Mouse (Mus musculus): ENCODE data around the gene Slc37a1. TPM values are rescaled to one million over a fixed set of nuclear protein-coding genes. Genes with fewer than 3 reads are reported as not detected.
A peak's percentile ranks its signal among the peaks of the same experiment; 100 is the strongest.
"Not testable (repeated sequence)": the region's sequence is repeated elsewhere in the genome, so short reads cannot be mapped to it uniquely, and the experiment has no call there.

Slc37a1 gene
- total RNA-seq, 1 experiment from 2014 or later = 9.4 TPM

DNA sequence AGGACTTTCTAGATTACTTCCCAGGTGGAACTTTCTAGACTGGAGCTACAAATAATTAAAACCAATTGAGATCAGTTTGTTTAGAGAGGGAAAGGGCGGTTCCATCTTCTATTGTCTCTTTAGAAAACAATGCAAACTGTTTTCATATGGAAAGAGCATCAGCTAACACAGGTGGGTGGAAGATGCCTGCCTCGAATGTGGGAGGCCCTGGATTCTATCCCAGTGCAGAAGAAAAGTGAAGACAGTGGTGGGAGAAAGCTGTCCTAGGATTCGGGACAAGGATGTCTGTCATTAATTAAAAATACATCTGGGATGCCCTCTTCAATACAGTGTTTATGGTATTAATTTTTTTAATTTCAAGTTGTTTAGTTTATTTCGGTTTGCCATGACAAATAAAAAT is 19.5 kb upstream of the Slc37a1 start:
- no peak for ATAC-seq (replicated peaks; ENCODE audit: low read depth, poor library complexity, severe bottlenecking)

DNA sequence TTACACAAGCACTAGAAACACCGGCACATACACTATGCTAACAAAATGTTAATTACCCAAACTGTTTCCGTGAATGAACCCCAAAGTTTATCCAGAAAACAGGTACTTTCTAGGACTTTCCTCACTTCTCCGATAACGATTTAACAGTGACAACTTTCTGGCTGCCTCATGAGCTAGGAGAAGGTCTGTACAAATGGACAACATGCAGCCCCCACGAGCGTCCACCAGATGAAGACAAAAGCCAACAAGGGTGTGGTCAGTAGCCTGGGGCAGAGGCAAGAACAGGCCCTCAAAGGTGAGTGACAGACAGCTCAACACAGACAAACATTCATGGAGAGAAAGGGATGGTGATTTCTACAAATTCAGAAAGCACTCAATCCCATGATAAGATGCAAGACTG is 19.0 kb upstream of the Slc37a1 start:
- no peak for ATAC-seq (replicated peaks; ENCODE audit: low read depth, poor library complexity, severe bottlenecking)

DNA sequence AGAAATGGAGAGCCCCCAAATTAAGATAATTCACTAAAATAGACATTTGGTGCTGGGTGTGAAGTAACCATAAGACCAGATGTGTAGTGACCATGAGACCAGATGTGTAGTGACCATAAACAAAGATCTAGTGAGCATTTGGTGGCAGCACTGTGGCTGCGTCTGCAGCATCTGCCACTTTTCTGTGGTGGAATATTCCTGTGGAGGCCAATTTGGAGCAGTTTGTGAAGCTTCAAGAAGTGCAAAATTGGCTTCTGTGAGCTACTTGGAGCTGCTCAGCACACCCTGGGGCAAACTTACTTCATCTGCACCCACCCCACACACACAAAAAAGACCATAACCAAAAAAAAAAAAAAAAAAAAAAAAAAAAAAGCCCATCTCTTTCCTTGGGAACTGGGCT is 18.6 kb upstream of the Slc37a1 start:
- ATAC-seq (replicated peaks; ENCODE audit: low read depth, poor library complexity, severe bottlenecking) = no peak

DNA sequence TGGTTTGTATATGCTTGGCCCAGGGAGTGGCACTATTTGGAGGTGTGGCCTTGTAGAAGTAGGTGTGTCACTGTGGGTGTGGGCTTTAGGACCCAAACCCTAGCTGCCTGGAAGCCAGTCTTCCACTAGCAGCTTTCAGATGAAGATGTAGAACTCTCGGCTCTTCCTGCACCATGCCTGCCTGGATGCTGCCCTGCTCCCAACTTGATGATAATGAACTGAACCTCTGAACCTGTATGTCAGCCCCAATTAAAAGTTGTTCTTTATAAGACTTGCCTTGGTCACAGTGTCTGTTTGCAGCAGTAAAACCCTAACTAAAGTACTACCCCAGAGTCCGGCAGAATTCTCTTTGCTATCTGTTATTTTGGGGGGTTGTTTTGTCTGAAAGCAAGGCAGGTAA is 16.8 kb upstream of the Slc37a1 start:
- ATAC-seq (replicated peaks; ENCODE audit: low read depth, poor library complexity, severe bottlenecking) = no peak

DNA sequence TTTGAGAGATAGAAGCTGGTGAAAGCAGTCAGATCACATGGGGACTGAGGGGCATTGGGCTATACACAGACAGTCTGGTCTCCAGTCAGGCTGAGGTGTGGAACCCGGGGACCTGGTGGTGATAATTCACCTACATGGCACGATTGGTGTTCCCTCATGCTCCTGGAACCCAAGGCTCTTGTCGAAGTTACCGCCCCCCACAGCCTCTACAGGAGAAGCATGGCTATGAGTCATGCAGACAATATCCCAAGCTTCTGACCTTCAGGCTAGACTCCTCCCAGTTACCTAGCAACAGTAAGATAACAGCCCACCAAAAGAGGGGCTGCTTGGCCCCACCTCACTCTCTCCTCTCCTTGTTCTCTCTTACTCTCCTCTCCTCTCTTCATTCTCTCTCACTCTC is 16.3 kb upstream of the Slc37a1 start:
- no peak for ATAC-seq (replicated peaks; ENCODE audit: low read depth, poor library complexity, severe bottlenecking)

DNA sequence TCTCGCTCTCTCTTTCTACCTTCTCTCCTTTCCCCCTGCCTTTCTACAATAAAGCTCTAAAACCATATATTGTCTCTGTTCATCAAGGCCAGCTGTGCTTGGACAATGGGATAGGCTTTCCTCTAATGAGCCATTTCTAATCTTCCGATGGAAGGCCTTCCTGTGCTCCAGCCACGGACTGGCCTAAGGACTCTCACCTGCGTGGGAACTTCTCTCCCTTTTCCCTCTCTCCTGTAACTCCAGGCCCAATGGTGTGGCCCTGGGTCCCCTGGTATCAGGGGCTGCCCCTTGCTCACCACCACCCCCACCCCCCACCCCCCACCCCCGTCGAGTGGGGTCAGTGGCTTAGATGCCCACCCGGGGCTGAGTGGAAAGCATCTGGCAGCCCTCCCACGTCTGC is 15.9 kb upstream of the Slc37a1 start:
- not testable (repeated sequence) for ATAC-seq (replicated peaks; ENCODE audit: low read depth, poor library complexity, severe bottlenecking)

DNA sequence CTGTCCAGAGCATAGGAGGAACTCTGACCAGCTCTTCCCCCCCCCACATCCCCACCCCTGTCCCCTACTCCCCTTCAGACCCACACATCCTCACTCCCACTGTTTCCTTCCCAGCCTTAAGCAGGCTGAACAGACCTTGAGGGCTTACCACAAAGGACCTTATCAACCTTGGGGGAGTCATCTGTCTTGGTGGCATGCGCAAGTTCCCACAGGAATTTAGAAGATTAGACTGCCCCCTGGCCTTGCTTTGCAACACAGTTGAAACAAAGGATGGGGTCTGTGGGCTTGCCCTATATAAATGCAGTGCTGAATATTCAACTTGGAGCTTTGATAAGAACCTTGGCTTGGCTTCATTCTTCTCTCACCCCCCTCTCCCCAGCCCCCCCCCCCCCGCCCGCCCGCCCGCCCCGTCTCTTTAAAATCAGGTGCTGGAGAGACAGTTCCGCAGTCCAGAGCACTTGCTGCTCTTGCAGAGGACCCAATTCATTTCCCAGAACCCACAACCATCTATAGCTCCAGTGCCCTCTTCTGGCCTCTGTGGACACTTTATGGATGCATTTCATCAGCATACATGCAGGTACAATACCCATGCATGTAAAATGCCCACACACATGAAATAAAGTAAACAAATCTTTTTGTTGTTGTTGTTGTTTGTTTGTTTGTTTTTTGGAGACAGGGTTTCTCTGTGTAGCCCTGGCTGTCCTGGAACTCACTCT is 15.3 kb upstream of the Slc37a1 start:
- peak; percentile 47 for ATAC-seq (replicated peaks; ENCODE audit: low read depth, poor library complexity, severe bottlenecking)

DNA sequence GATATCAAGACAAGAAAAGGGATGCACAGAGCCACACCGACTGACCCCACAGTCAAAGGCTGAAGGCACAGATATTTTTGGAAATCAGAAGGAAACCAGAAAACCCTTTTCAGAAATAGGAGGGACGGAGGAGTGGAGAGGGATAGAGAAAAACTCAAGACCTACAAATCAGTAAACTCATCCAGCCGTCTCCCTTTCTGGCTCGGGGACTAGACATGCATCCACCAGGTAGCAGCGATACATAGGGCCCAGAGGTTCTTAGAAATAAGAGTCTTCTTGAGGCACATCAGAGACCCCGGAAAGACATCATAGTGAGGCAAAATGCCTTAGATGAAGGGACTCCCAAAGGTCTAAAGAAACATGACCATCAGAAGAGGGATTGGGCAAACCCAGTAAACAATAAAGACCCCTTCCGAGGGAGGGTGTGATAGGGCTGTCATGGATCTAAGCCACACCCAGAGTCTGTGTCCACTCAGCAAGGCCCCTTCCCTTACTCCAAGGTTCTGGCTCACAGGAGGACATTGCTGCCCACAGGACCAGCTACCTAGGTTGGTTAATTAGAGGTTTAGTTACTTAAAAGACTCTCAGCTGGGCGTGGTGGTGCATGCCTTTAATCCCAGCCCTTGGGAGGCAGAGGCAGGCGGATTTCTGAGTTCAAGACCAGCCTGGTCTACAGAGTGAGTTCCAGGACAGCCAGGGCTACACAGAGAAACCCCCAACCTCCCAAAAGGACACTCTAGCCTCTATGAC is 14.0 kb upstream of the Slc37a1 start:
- no peak for ATAC-seq (replicated peaks; ENCODE audit: low read depth, poor library complexity, severe bottlenecking)

DNA sequence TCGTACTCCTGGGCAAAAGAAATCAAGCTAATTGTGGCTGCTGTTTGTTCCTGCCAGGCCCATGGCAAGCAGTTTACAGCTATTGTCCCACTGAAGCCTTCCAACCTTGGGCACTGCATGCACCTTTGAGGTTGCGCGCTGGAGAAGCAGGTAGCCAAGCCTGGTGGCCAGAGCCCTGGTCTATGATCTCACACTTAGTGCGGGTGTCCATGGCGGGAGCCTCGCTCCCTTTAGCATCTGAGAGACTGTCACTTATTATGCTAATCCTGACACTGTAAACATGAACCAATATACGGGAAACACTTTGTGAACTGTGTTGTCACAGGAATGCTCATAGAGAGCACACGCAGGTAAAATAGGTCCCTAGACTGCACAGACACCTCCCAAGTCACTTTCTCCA is 13.0 kb upstream of the Slc37a1 start:
- ATAC-seq (replicated peaks; ENCODE audit: low read depth, poor library complexity, severe bottlenecking) = no peak

DNA sequence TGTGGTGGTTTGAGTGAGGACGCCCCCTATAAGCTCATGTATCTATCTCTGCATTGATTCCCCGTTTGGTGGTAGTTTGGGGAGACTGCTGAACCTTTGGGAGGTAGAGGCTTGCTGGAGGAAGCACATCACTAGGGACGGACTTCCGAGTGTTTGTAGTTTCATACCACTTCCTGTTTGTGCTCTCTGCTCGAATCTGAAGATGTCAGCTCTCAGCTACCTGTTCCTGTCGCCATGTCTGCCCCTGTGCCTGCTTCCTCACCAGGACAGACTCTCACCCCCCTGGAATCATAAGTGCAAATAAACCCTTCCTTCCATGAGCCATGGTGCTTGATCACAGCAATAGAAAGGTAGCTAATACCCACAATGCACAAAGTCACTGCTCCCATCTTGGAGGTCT is 11.4 kb upstream of the Slc37a1 start:
- no peak for ATAC-seq (replicated peaks; ENCODE audit: low read depth, poor library complexity, severe bottlenecking)

DNA sequence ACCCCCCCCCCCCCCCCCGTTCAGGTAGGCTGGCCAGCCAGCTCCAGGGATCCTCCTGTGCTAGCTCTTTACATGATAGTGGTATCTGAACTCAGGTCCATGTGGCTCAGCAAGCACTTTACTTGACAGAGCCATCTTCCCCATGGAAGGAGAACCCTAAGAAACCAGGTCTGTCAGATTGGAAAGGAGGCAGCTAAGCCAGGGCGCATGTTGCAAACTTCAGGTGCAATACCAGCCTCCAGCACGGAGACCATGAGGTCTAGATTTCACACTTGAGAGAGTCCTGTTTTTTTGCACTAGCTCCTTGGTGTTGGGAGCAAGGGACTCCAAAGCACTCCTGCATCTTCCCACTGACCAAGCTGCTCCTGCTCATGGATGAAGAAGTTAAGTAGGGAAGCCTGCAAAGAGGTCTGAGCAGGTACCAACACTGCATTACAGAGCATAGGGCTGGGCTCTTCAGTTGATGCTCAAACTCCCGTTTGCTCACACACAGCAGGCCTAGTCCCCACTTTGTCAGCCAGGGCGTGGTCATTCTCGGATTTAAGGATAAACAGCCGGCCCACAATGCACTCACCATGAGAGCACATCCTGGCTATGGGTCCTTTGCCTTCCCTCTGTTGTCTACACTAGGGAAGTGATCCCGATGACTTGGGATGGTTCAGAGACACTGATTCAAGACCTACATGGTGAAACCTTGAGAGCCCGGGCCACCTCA is 10.2 kb upstream of the Slc37a1 start:
- 0 out of 2 replicates have a peak, but pooled peaks have one; percentile 2 for ATAC-seq (replicated peaks; ENCODE audit: low read depth, poor library complexity, severe bottlenecking)

DNA sequence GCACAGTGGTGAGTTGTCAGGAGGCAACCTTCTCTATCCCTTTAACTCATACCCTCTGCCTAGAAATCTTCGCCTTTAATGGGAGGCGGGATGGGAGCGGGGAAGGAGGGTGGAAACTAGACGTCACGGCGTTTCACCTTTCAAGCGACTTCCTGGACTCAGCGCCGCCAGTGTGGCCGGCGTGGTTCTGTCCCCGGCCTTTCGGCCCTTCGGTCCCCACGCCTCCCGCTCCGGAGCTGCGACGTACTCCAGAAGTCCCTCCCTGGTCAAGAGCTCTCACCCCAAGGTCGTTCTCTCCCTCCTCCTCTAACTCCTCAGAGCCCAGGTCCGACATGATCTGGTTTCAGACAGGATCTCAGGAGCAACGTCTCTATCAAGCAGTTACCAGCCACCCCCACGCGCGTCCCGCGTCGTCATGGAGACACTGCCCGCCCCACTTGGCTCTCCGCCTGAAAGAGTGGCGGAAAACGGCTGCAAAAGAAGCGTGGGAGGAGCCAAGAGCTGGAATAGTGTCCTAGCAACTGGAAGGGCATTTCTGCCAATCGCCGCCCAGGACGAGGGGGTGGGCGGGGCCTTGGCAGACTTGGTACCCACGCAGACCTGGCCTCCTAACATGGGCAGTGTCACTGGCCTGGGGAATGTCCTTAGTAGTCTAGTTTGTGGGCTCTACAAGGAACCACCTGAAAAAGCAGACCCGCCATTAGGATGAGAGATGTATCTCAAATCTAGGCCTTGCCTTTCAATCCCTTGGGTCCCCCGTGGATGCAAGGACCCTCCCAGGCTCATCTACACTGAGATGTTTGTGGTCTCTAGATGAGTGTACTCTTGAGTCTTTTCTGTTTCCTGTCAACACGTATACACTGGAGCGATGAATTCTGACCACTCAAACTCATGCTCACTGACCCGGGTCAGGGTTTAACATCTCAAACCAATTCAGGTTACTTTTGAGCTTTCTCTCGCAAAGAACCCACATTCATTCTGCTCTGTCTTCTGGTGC is 9.4 kb upstream of the Slc37a1 start, which contains the start of gene Rsph1:
Rsph1 (minus strand) TSS at position 462 of the 997 bp plus-strand sequence.
- peak; percentile 79 for ATAC-seq (replicated peaks; ENCODE audit: low read depth, poor library complexity, severe bottlenecking)

DNA sequence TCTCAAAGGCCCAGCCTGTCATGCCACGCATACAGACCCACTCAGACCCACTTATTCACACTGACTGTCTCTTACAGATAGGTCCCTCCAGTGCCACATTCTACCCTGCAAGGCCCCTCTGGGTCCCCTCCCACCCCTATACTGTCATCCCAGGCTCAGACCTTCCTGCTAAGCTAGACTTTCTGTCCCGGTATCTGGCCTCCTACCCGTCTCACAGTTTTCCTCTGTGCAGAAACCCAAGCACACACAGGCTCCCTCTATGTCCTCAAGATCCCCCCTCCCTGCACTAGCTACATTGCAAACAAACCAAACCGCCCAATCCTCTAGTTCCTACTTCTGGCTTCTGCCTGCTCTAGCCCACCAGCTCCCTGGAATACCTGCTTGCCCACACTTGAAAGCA is 8.7 kb upstream of the Slc37a1 start:
- no peak for ATAC-seq (replicated peaks; ENCODE audit: low read depth, poor library complexity, severe bottlenecking)

DNA sequence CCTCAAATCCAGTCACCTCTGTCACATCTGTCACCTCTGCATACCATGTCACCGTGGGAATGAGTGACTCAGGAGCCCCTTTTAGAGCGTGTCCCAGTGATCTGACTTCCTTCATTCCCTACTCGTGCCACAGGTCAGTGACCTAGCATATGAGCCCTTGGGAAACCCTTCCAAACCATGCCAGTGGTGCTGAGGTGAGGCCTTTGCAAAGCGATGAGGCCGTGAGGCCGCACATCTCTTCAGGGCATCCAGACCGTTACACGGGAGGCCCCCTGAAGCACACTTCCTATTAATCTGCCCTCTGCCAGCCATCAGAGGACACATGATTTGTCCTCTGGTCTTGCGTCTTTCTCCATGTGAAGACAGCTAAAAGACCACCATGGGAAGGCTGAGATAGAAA is 7.1 kb upstream of the Slc37a1 start:
- no peak for ATAC-seq (replicated peaks; ENCODE audit: low read depth, poor library complexity, severe bottlenecking)

DNA sequence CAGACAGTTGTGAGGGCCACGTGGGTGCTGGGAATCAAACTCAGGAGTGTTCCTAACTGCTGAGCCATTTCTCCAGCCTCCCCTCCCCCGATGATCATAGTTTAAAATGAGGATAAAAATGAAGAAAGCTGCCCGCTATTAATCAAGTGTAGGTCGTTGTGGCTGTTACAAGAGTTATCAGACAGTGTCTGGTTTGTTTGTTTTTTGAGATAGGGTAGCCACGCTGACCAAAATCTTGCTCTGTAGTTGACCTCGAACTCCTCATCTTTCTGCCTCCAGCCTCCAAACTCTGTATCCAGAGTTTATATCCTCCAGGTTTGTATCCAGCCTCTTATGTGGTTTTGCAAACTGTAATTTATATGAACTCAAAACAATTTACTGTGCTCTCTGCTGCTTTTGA is 6.3 kb upstream of the Slc37a1 start:
- no peak for ATAC-seq (replicated peaks; ENCODE audit: low read depth, poor library complexity, severe bottlenecking)

DNA sequence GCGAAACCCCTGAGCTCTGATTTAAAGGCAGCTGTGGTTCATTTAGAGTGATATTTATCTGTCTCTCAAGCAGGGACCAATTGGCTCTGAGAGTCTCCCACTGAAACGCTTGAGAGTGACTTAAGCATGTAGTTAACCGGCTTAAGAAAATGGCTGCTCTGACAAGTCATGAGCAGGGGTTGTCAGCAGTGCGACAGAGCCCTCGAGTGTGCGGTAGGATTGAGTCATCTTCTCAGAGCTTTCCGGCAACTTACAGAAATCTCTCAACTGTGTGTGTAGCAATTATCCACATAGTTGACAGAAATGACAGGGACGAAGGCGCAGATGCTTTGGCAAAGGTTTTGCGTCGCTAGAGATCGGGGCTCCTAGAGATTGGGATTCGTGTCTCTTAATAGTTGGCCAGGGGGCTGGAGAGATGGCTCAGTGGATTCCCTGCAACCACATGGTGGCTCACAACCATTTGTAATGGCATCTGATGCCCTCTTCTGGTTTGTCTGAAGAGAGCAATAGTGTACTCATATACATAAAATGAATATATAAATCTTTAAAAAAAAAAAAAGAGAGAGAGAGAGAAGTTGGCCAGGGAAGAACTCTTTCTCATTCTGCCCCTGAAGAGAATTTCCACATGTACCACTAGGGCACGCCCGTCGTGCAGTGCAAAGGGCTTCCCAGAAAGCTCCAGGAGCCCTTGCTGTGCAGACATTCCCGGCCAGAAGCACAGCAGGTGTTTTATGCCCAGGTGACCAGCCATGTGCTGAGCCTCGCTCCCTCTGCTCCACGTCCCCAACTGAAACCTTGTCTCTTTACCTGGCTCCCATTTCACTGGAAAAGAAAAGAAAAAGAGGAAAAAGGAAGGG is 4.5 kb upstream of the Slc37a1 start:
- ATAC-seq (replicated peaks; ENCODE audit: low read depth, poor library complexity, severe bottlenecking) = no peak

DNA sequence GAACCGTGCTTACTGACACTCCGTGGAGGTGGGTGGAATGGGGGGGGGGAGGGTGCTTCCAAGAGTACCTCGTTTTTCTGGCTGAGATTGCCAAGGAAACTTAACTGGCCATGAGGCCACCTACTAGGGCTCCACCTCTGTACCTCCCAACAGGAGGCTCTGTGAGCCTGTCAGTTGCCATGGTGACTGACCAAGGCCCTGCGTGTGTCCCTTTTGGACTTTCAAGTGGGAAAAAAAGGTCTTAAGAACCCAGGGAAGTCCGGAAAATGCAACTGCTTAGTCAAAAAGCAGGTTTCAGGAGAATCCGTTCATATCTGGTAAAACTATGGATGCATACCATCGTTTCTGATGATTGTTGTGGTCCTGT is 3.9 kb upstream of the Slc37a1 start:
- no peak for ATAC-seq (replicated peaks; ENCODE audit: low read depth, poor library complexity, severe bottlenecking)

DNA sequence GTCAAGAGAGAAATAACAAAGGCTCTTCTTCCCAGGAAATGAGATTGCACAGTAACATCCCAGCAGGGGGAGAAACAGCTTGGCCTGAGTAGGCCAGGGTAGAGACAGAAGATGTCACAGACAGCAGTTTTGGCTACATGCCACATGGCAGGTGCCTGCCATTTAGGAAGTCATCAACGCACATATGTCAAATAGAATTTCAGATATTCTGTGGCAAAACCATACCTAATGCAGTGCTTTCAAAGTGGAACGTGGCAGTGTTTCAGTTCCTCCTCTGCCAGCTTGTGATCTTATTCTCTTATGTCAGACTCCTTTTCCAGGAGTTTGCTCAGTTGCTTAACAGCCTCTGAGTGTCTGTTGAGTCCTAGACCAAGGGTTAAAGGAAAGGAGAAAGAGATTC is 725 bp upstream of the Slc37a1 start:
- peak; percentile 39 for ATAC-seq (replicated peaks; ENCODE audit: low read depth, poor library complexity, severe bottlenecking)

DNA sequence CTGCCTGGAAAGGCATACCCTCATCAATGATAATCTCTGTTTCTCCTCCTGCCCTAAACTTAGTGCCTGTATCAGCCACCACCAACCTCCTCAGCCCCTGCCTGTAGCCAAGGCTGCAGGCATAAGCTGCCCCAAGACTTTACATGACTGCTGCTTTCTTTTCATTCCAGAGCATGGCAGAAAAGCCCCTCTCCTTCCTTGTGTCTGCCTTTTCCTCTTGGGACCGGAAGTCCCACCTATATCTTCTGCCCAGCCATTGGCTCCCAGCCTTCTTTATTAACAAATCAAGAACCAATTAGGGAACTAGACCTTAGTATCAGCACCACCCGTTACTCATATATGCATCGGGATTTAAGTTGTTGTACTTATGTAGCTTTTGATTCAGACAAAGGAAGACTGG is 624 bp downstream of the Slc37a1 start:
- ATAC-seq (replicated peaks; ENCODE audit: low read depth, poor library complexity, severe bottlenecking) = no peak

Data from common myeloid progenitor, adult 5-6 weeks (primary cell).